Mouse (Mus musculus) embryonic facial prominence, embryonic 13.5 days (tissue): ENCODE results near the gene Chat. TPM values are rescaled to one million over a fixed set of nuclear protein-coding genes. Genes with fewer than 3 reads are reported as not detected.

Source experiments
- ATAC-seq: fragments of 200-750 bp; cut with Nextera tagmentation; 2 replicates; pipeline ENCODE4 v1.8.0; 2017; ENCODE audit warnings: low read depth; ENCODE audit not compliant: insufficient number of reproducible peaks, insufficient read depth, low FRiP score, low TSS enrichment
- H3K27ac ChIP-seq: fragments of 300-500 bp; sonication (generic); 2 replicates; pipeline ENCODE4 v1.5.1; 2015; ENCODE audit warnings: moderate library complexity, mild to moderate bottlenecking, inconsistent platforms
- H3K27me3 ChIP-seq: fragments of 300-500 bp; sonication (generic); 2 replicates; pipeline ENCODE4 v1.6.1; 2015; ENCODE audit warnings: mild to moderate bottlenecking, inconsistent platforms
- H3K36me3 ChIP-seq: fragments of 300-500 bp; sonication (generic); 2 replicates; pipeline ENCODE4 v1.6.1; 2015; ENCODE audit warnings: mild to moderate bottlenecking, inconsistent platforms
- H3K4me1 ChIP-seq: fragments of 300-500 bp; sonication (generic); 2 replicates; pipeline ENCODE4 v1.6.1; 2015; ENCODE audit warnings: inconsistent platforms
- H3K4me2 ChIP-seq: fragments of 300-500 bp; sonication (generic); 2 replicates; pipeline ENCODE4 v1.6.1; 2015; ENCODE audit warnings: moderate library complexity, mild to moderate bottlenecking, inconsistent platforms
- H3K4me3 ChIP-seq: fragments of 300-500 bp; sonication (generic); 2 replicates; pipeline ENCODE4 v1.5.1; 2015; ENCODE audit warnings: mild to moderate bottlenecking, inconsistent platforms
- H3K9ac ChIP-seq: fragments of 300-500 bp; sonication (generic); 2 replicates; pipeline ENCODE4 v1.6.1; 2015; ENCODE audit warnings: mild to moderate bottlenecking, inconsistent platforms
- H3K9me3 ChIP-seq: fragments of 300-500 bp; sonication (generic); 2 replicates; pipeline ENCODE4 v1.6.1; 2016; ENCODE audit warnings: inconsistent platforms
- WGBS: fragments of 180-500 bp; shearing (Covaris S2); methylation state at CpG from one replicate; pipeline ENCODE4 v1.1.7; 2015; ENCODE audit warnings: mixed read lengths; 5-methylcytosine and 5-hydroxymethylcytosine counted together
- polyA plus RNA-seq: library from polyadenylated mRNA; unstranded; fragments of >200 nt; fragmentation: Nextera tagmentation; extraction: Ambion mirVana; gene quantifications from 2 replicates; pipeline ENCODE4 v1.2.1, GENCODE M21; 2015

Gene Chat
- polyA plus RNA-seq, result 0.46 TPM in 1 of 2 replicates, not detected in the other

GRCm38 (mm10) chr14:32465889-32466288 lies at the start of gene Chat:
Chat (minus strand) TSS chr14:32465989.
- 17% methylated on average over 13 of the region's 13 CpGs for WGBS

GRCm38 (mm10) chr14:32513336-32514032 lies 47.7 kb upstream of the Chat start, which contains the start of gene Ercc6:
Ercc6 (plus strand) TSS chr14:32513521.
- Histone ChIP-seq H3K4me1 (peaks cover 14% of the 10 kb centered on the region), H3K36me3 (peaks cover 16% of the 10 kb centered on the region), H3K9me3 (no peaks in the 10 kb centered on the region), H3K9ac (peak within 1 kb of the TSS; percentile 82), H3K27me3 (no peaks in the 10 kb centered on the region), H3K4me3 (peak within 1 kb of the TSS; percentile 66), H3K27ac (peak within 1 kb of the TSS; percentile 80; the same call in 1 of the 2 replicates), H3K4me2 (peak within 1 kb of the TSS; percentile 71)
- peak; percentile 94 for ATAC-seq
- under 1% methylated on average over 62 of the region's 62 CpGs for WGBS

More at GRCm38 (mm10) chr14:32465889-32466288, at the start of gene Chat:
- Histone ChIP-seq H3K9me3 (no peaks in the 10 kb centered on the region), H3K27ac (no peak within 1 kb of the TSS), H3K27me3 (peaks cover 74% of the 10 kb centered on the region), H3K9ac (no peak within 1 kb of the TSS), H3K4me3 (peak within 1 kb of the TSS; percentile 47), H3K4me1 (peaks cover 29% of the 10 kb centered on the region), H3K4me2 (peak within 1 kb of the TSS; percentile 75), H3K36me3 (no peaks in the 10 kb centered on the region)
- ATAC-seq, result no peak

- H3K4me1 ChIP-seq, result peaks cover 14% of the 10 kb centered on the region
- 0 out of 2 replicates have a peak, but pooled peaks have one; percentile 29 for ATAC-seq
- H3K9me3 ChIP-seq, result no peaks in the 10 kb centered on the region
- peak overlapping the region; percentile 66 for H3K4me3 ChIP-seq
- H3K27me3 ChIP-seq, result no peaks in the 10 kb centered on the region
- H3K27ac ChIP-seq, result no peak overlapping the region
- H3K9ac ChIP-seq, result peak overlapping the region; percentile 82
- peak overlapping the region; percentile 71 for H3K4me2 ChIP-seq
- 35% methylated on average over 9 of the region's 9 CpGs for WGBS
- peaks cover 12% of the 10 kb centered on the region for H3K36me3 ChIP-seq
These were observed 47.1 kb upstream of the Chat start for GRCm38 (mm10) chr14:32512912-32513311.

GRCm38 (mm10) chr14:32509443-32509961 lies 43.7 kb upstream of the Chat start:
- Histone ChIP-seq H3K4me1 (peaks cover 9% of the 10 kb centered on the region), H3K27me3 (no peaks in the 10 kb centered on the region), H3K4me3 (no peak overlapping the region), H3K9ac (no peak overlapping the region), H3K4me2 (no peak overlapping the region), H3K36me3 (no peaks in the 10 kb centered on the region), H3K27ac (no peak overlapping the region), H3K9me3 (no peaks in the 10 kb centered on the region)
- ATAC-seq, result no peak
- WGBS, result 79% methylated on average over 6 of the region's 6 CpGs

GRCm38 (mm10) chr14:32508105-32508835 lies 42.5 kb upstream of the Chat start:
- Histone ChIP-seq H3K27ac (no peak overlapping the region), H3K9ac (no peak overlapping the region), H3K27me3 (no peaks in the 10 kb centered on the region), H3K9me3 (no peaks in the 10 kb centered on the region), H3K36me3 (no peaks in the 10 kb centered on the region), H3K4me3 (no peak overlapping the region), H3K4me2 (no peak overlapping the region), H3K4me1 (peaks cover 3% of the 10 kb centered on the region)
- 59% methylated on average over 10 of the region's 10 CpGs for WGBS
- ATAC-seq, result no peak

GRCm38 (mm10) chr14:32507216-32507615 lies 41.4 kb upstream of the Chat start:
- no peaks in the 10 kb centered on the region for H3K9me3 ChIP-seq
- 82% methylated on average over 4 of the region's 4 CpGs for WGBS
- no peaks in the 10 kb centered on the region for H3K27me3 ChIP-seq
- H3K4me2 ChIP-seq, result no peak overlapping the region
- H3K4me1 ChIP-seq, result no peaks in the 10 kb centered on the region; the same call in 1 of the 2 replicates
- no peak for ATAC-seq
- no peak overlapping the region for H3K27ac ChIP-seq
- no peaks in the 10 kb centered on the region for H3K36me3 ChIP-seq
- no peak overlapping the region for H3K4me3 ChIP-seq
- H3K9ac ChIP-seq, result no peak overlapping the region

GRCm38 (mm10) chr14:32506329-32506728 lies 40.5 kb upstream of the Chat start:
- H3K9ac ChIP-seq, result no peak overlapping the region
- no peak overlapping the region for H3K4me2 ChIP-seq
- H3K4me1 ChIP-seq, result no peaks in the 10 kb centered on the region; the same call in 1 of the 2 replicates
- H3K36me3 ChIP-seq, result no peaks in the 10 kb centered on the region
- no peak overlapping the region for H3K4me3 ChIP-seq
- 80% methylated on average over 10 of the region's 10 CpGs for WGBS
- H3K27me3 ChIP-seq, result no peaks in the 10 kb centered on the region
- no peak overlapping the region for H3K27ac ChIP-seq
- H3K9me3 ChIP-seq, result no peaks in the 10 kb centered on the region
- ATAC-seq, result no peak

- no peak overlapping the region for H3K9ac ChIP-seq
- H3K4me3 ChIP-seq, result no peak overlapping the region
- no peaks in the 10 kb centered on the region; the same call in 1 of the 2 replicates for H3K4me1 ChIP-seq
- 74% methylated on average over 1 of the region's 1 CpGs for WGBS
- no peaks in the 10 kb centered on the region for H3K36me3 ChIP-seq
- H3K27me3 ChIP-seq, result no peaks in the 10 kb centered on the region
- ATAC-seq, result no peak
- H3K27ac ChIP-seq, result no peak overlapping the region
- H3K4me2 ChIP-seq, result no peak overlapping the region
- no peaks in the 10 kb centered on the region for H3K9me3 ChIP-seq
These were observed 38.1 kb upstream of the Chat start for GRCm38 (mm10) chr14:32503897-32504296.

- no peaks in the 10 kb centered on the region for H3K9me3 ChIP-seq
- no peaks in the 10 kb centered on the region for H3K36me3 ChIP-seq
- no peak overlapping the region for H3K9ac ChIP-seq
- H3K27ac ChIP-seq, result no peak overlapping the region
- 67% methylated on average over 9 of the region's 9 CpGs for WGBS
- H3K27me3 ChIP-seq, result no peaks in the 10 kb centered on the region
- H3K4me3 ChIP-seq, result no peak overlapping the region
- H3K4me1 ChIP-seq, result no peaks in the 10 kb centered on the region; the same call in 1 of the 2 replicates
- no peak overlapping the region for H3K4me2 ChIP-seq
- ATAC-seq, result no peak
These were observed 37.2 kb upstream of the Chat start for GRCm38 (mm10) chr14:32502764-32503688.

- Histone ChIP-seq H3K4me2 (no peak overlapping the region), H3K9me3 (no peaks in the 10 kb centered on the region), H3K27ac (no peak overlapping the region), H3K9ac (no peak overlapping the region), H3K27me3 (no peaks in the 10 kb centered on the region), H3K4me3 (no peak overlapping the region), H3K36me3 (no peaks in the 10 kb centered on the region), H3K4me1 (no peaks in the 10 kb centered on the region; the same call in 1 of the 2 replicates)
- no peak for ATAC-seq
- WGBS, result 69% methylated on average over 2 of the region's 2 CpGs
These were observed 35.5 kb upstream of the Chat start for GRCm38 (mm10) chr14:32501303-32501702.
